Mouse (Mus musculus) embryonic facial prominence, embryonic 15.5 days (tissue): ENCODE measurements at regions not wholly inside any gene's neighbourhood (a gene's known extent, or its start where the extent isn't known, plus 50 kb on each side); places are given as distances from the start of the nearest gene placed in this dataset.

Source experiments
- ATAC-seq: fragments of 200-750 bp; cut with Nextera tagmentation; 2 replicates; pipeline ENCODE4 v1.8.0; 2017; ENCODE audit warnings: low read depth, moderate TSS enrichment; ENCODE audit not compliant: insufficient number of reproducible peaks, low FRiP score, low TSS enrichment
- H3K27ac ChIP-seq: fragments of 300-500 bp; sonication (generic); replicated peaks from 2 replicates; pipeline ENCODE4 v1.5.1; 2015; ENCODE audit warnings: mild to moderate bottlenecking, inconsistent platforms
- H3K27me3 ChIP-seq: fragments of 300-500 bp; sonication (generic); 2 replicates; pipeline ENCODE4 v1.6.1; 2015; ENCODE audit warnings: inconsistent platforms
- H3K36me3 ChIP-seq: fragments of 300-500 bp; sonication (generic); 2 replicates; pipeline ENCODE4 v1.6.1; 2015; ENCODE audit warnings: mild to moderate bottlenecking, inconsistent platforms
- H3K4me1 ChIP-seq: fragments of 300-500 bp; sonication (generic); 2 replicates; pipeline ENCODE4 v1.6.1; 2015; ENCODE audit warnings: inconsistent platforms
- H3K4me2 ChIP-seq: fragments of 300-500 bp; sonication (generic); replicated peaks from 2 replicates; pipeline ENCODE4 v1.6.1; 2015; ENCODE audit warnings: mild to moderate bottlenecking, inconsistent platforms
- H3K4me3 ChIP-seq: fragments of 300-500 bp; sonication (generic); replicated peaks from 2 replicates; pipeline ENCODE4 v1.5.1; 2015; ENCODE audit warnings: mild to moderate bottlenecking, inconsistent platforms
- H3K9ac ChIP-seq: fragments of 300-500 bp; sonication (generic); 2 replicates; pipeline ENCODE4 v1.6.1; 2015; ENCODE audit warnings: inconsistent platforms
- H3K9me3 ChIP-seq: fragments of 300-500 bp; sonication (generic); replicated peaks from 2 replicates; pipeline ENCODE4 v1.6.1; 2016; ENCODE audit warnings: inconsistent platforms
- WGBS: fragments of 180-500 bp; shearing (Covaris S2); methylation state at CpG from one replicate; pipeline ENCODE4 v1.1.7; 2015; 5-methylcytosine and 5-hydroxymethylcytosine counted together

GRCm38 (mm10) chr3:147133408-147133807 is 281.2 kb downstream of the Ttll7 start:
- H3K36me3 ChIP-seq: no peaks in the 10 kb centered on the region
- ATAC-seq: no peak
- WGBS: 94% methylated on average over 13 of the region's 13 CpGs
- H3K4me3 ChIP-seq: no peak overlapping the region
- no peak overlapping the region for H3K9ac ChIP-seq
- no peak overlapping the region for H3K4me2 ChIP-seq
- H3K9me3 ChIP-seq: no peaks in the 10 kb centered on the region
- no peaks in the 10 kb centered on the region for H3K4me1 ChIP-seq
- H3K27me3 ChIP-seq: no peaks in the 10 kb centered on the region
- H3K27ac ChIP-seq: no peak overlapping the region

GRCm38 (mm10) chr3:147140414-147140813 is 288.2 kb downstream of the Ttll7 start:
- Histone ChIP-seq H3K4me3 (no peak overlapping the region), H3K4me2 (no peak overlapping the region), H3K9ac (no peak overlapping the region), H3K4me1 (no peaks in the 10 kb centered on the region), H3K27me3 (no peaks in the 10 kb centered on the region), H3K9me3 (no peaks in the 10 kb centered on the region), H3K27ac (no peak overlapping the region), H3K36me3 (no peaks in the 10 kb centered on the region)
- WGBS: 73% methylated on average over 3 of the region's 3 CpGs
- no peak for ATAC-seq

GRCm38 (mm10) chr3:147153456-147153855 is 301.3 kb downstream of the Ttll7 start:
- Histone ChIP-seq H3K4me3 (no peak overlapping the region), H3K27ac (no peak overlapping the region), H3K9me3 (no peaks in the 10 kb centered on the region), H3K9ac (no peak overlapping the region), H3K4me1 (no peaks in the 10 kb centered on the region), H3K27me3 (no peaks in the 10 kb centered on the region), H3K4me2 (no peak overlapping the region), H3K36me3 (no peaks in the 10 kb centered on the region)
- ATAC-seq: no peak
- whole genome bisulfite sequencing: 35% methylated on average over 3 of the region's 3 CpGs

GRCm38 (mm10) chr3:147153998-147154397 is 301.8 kb downstream of the Ttll7 start:
- H3K4me3 ChIP-seq: no peak overlapping the region
- ATAC-seq: 0 out of 2 replicates have a peak, but pooled peaks have one; percentile 39
- no peak overlapping the region for H3K27ac ChIP-seq
- H3K4me2 ChIP-seq: no peak overlapping the region
- no peak overlapping the region for H3K9ac ChIP-seq
- H3K36me3 ChIP-seq: no peaks in the 10 kb centered on the region
- no peaks in the 10 kb centered on the region for H3K27me3 ChIP-seq
- H3K9me3 ChIP-seq: no peaks in the 10 kb centered on the region
- 33% methylated on average over 2 of the region's 2 CpGs for WGBS
- H3K4me1 ChIP-seq: no peaks in the 10 kb centered on the region

- no peak overlapping the region for H3K9ac ChIP-seq
- H3K9me3 ChIP-seq: no peaks in the 10 kb centered on the region
- H3K36me3 ChIP-seq: no peaks in the 10 kb centered on the region
- ATAC-seq: no peak
- H3K4me1 ChIP-seq: no peaks in the 10 kb centered on the region
- 81% methylated on average over 10 of the region's 10 CpGs for WGBS
- no peak overlapping the region for H3K4me3 ChIP-seq
- H3K27me3 ChIP-seq: no peaks in the 10 kb centered on the region
- no peak overlapping the region for H3K27ac ChIP-seq
- no peak overlapping the region for H3K4me2 ChIP-seq
Measured at GRCm38 (mm10) chr3:147163126-147163525, 311.0 kb downstream of the Ttll7 start.

- Histone ChIP-seq H3K4me2 (no peak overlapping the region), H3K36me3 (no peaks in the 10 kb centered on the region), H3K4me3 (no peak overlapping the region), H3K9ac (no peak overlapping the region), H3K27me3 (no peaks in the 10 kb centered on the region), H3K4me1 (no peaks in the 10 kb centered on the region), H3K27ac (no peak overlapping the region), H3K9me3 (no peaks in the 10 kb centered on the region)
- WGBS: 81% methylated on average over 5 of the region's 5 CpGs
- ATAC-seq: no peak
Measured at GRCm38 (mm10) chr3:147163540-147163939, 311.4 kb downstream of the Ttll7 start.

GRCm38 (mm10) chr3:147164931-147165330 is 312.8 kb downstream of the Ttll7 start:
- Histone ChIP-seq H3K27me3 (no peaks in the 10 kb centered on the region), H3K27ac (no peak overlapping the region), H3K4me1 (no peaks in the 10 kb centered on the region), H3K9me3 (no peaks in the 10 kb centered on the region), H3K36me3 (no peaks in the 10 kb centered on the region), H3K9ac (no peak overlapping the region), H3K4me3 (no peak overlapping the region), H3K4me2 (no peak overlapping the region)
- WGBS: 57% methylated on average over 6 of the region's 6 CpGs
- no peak for ATAC-seq

GRCm38 (mm10) chr3:147166555-147166954 is 314.4 kb downstream of the Ttll7 start:
- Histone ChIP-seq H3K27ac (no peak overlapping the region), H3K9ac (no peak overlapping the region), H3K36me3 (no peaks in the 10 kb centered on the region), H3K27me3 (no peaks in the 10 kb centered on the region), H3K4me2 (no peak overlapping the region), H3K4me1 (peaks cover 3% of the 10 kb centered on the region; the same call in 1 of the 2 replicates), H3K9me3 (no peaks in the 10 kb centered on the region), H3K4me3 (no peak overlapping the region)
- whole genome bisulfite sequencing: 58% methylated on average over 5 of the region's 5 CpGs
- no peak for ATAC-seq

GRCm38 (mm10) chr3:147169215-147169614 is 317.0 kb downstream of the Ttll7 start:
- H3K9ac ChIP-seq: no peak overlapping the region
- no peak overlapping the region for H3K27ac ChIP-seq
- peaks cover 3% of the 10 kb centered on the region; the same call in 1 of the 2 replicates for H3K4me1 ChIP-seq
- H3K9me3 ChIP-seq: no peaks in the 10 kb centered on the region
- ATAC-seq: no peak
- H3K4me3 ChIP-seq: no peak overlapping the region
- no peaks in the 10 kb centered on the region for H3K36me3 ChIP-seq
- 75% methylated on average over 2 of the region's 2 CpGs for WGBS
- no peak overlapping the region for H3K4me2 ChIP-seq
- no peaks in the 10 kb centered on the region for H3K27me3 ChIP-seq

GRCm38 (mm10) chr3:147170106-147170505 is 317.9 kb downstream of the Ttll7 start:
- ATAC-seq: no peak
- Histone ChIP-seq H3K27ac (no peak overlapping the region), H3K4me3 (no peak overlapping the region), H3K4me2 (no peak overlapping the region), H3K9ac (no peak overlapping the region), H3K27me3 (no peaks in the 10 kb centered on the region), H3K36me3 (no peaks in the 10 kb centered on the region), H3K9me3 (no peaks in the 10 kb centered on the region), H3K4me1 (peaks cover 3% of the 10 kb centered on the region; the same call in 1 of the 2 replicates)
- WGBS: 42% methylated on average over 2 of the region's 2 CpGs

- no peak for ATAC-seq
- no peaks in the 10 kb centered on the region for H3K27me3 ChIP-seq
- no peak overlapping the region for H3K27ac ChIP-seq
- no peak overlapping the region for H3K9ac ChIP-seq
- H3K36me3 ChIP-seq: no peaks in the 10 kb centered on the region
- H3K9me3 ChIP-seq: no peaks in the 10 kb centered on the region
- H3K4me3 ChIP-seq: no peak overlapping the region
- peaks cover 18% of the 10 kb centered on the region for H3K4me1 ChIP-seq
- 74% methylated on average over 6 of the region's 6 CpGs for WGBS
- H3K4me2 ChIP-seq: no peak overlapping the region
Measured at GRCm38 (mm10) chr3:147178746-147179145, 326.6 kb downstream of the Ttll7 start.

GRCm38 (mm10) chr3:147180711-147181110 is 328.5 kb downstream of the Ttll7 start:
- no peaks in the 10 kb centered on the region for H3K9me3 ChIP-seq
- H3K9ac ChIP-seq: no peak overlapping the region
- H3K27me3 ChIP-seq: no peaks in the 10 kb centered on the region
- WGBS: 65% methylated on average over 4 of the region's 4 CpGs
- H3K4me2 ChIP-seq: no peak overlapping the region
- H3K4me1 ChIP-seq: peaks cover 18% of the 10 kb centered on the region
- no peak for ATAC-seq
- no peak overlapping the region for H3K27ac ChIP-seq
- H3K4me3 ChIP-seq: no peak overlapping the region
- no peaks in the 10 kb centered on the region for H3K36me3 ChIP-seq
